Mouse (Mus musculus) heart, embryonic 14.5 days (tissue): Measurements from ENCODE around the gene Faf2. TPM values are rescaled to one million over a fixed set of nuclear protein-coding genes. Genes with fewer than 3 reads are reported as not detected.

Experiments
- ATAC-seq: fragments of 200-750 bp; cut with Nextera tagmentation; 2 replicates; pipeline ENCODE4 v1.8.0; 2017; ENCODE audit warnings: low read depth, moderate TSS enrichment; ENCODE audit not compliant: insufficient number of reproducible peaks, insufficient read depth, low FRiP score
- H3K27ac ChIP-seq, 2 experiments: fragments of 200-500 bp in 1 of 2; fragments of 300-500 bp in 1 of 2; sonication (generic) in 1 of 2; replicated peaks in 1 of 2; 2 replicates each; pipeline ENCODE4 v1.5.1; 2012 to 2014; ENCODE audit warnings: low read depth in 2 of 2, low read length in 2 of 2, control low read depth in 1 of 2, mild to moderate bottlenecking in 1 of 2, mixed read lengths in 1 of 2; ENCODE audit not compliant: control insufficient read depth in 1 of 2, insufficient read depth in 1 of 2
- H3K27me3 ChIP-seq: fragments of 300-500 bp; sonication (generic); 2 replicates; pipeline ENCODE4 v1.6.1; 2014; ENCODE audit warnings: mild to moderate bottlenecking, low read length, control low read depth; ENCODE audit not compliant: control insufficient read depth, insufficient read depth
- H3K36me3 ChIP-seq: fragments of 300-500 bp; sonication (generic); 2 replicates; pipeline ENCODE4 v1.6.1; 2014; ENCODE audit warnings: mild to moderate bottlenecking, control low read depth, low read length, mixed read lengths; ENCODE audit not compliant: control insufficient read depth, insufficient read depth
- H3K4me1 ChIP-seq, 2 experiments: fragments of 200-500 bp in 1 of 2; fragments of 300-500 bp in 1 of 2; sonication (generic) in 1 of 2; 2 replicates each; pipeline ENCODE4 v1.6.1; 2012 to 2014; ENCODE audit warnings: low read length in 2 of 2, control low read depth in 1 of 2, mixed read lengths in 1 of 2; ENCODE audit not compliant: control insufficient read depth in 2 of 2, insufficient read depth in 2 of 2
- H3K4me2 ChIP-seq: fragments of 300-500 bp; sonication (generic); 2 replicates; pipeline ENCODE4 v1.6.1; 2014; ENCODE audit warnings: mild to moderate bottlenecking, low read length
- H3K4me3 ChIP-seq, 2 experiments: fragments of 200-500 bp in 1 of 2; fragments of 300-500 bp in 1 of 2; sonication (generic) in 1 of 2; 2 replicates each; pipeline ENCODE4 v1.5.1; 2012 to 2014; ENCODE audit warnings: low read length in 2 of 2, mild to moderate bottlenecking in 2 of 2, control low read depth in 1 of 2, low read depth in 1 of 2, moderate library complexity in 1 of 2; ENCODE audit not compliant: control insufficient read depth in 1 of 2, insufficient read depth in 1 of 2
- H3K9ac ChIP-seq: fragments of 300-500 bp; sonication (generic); 2 replicates; pipeline ENCODE4 v1.6.1; 2014; ENCODE audit warnings: mild to moderate bottlenecking, low read length
- H3K9me3 ChIP-seq: fragments of 300-500 bp; sonication (generic); 2 replicates; pipeline ENCODE4 v1.6.1; 2016; ENCODE audit warnings: low read length, control low read depth; ENCODE audit not compliant: control insufficient read depth
- WGBS: fragments of 180-500 bp; shearing (Covaris S2); extraction: QIAGEN DNeasy Blood & Tissue Kit; methylation state at CpG from one replicate; pipeline ENCODE4 v1.1.7; 2014; 5-methylcytosine and 5-hydroxymethylcytosine counted together
- microRNA-seq: library from miRNA; unstranded; fragments of <30 nt; microRNA quantifications from one replicate; pipeline ENCODE4, GENCODE M21; 2016
- polyA plus RNA-seq: library from polyadenylated mRNA; unstranded; fragments of >200 nt; fragmentation: Nextera tagmentation; extraction: Ambion mirVana; gene quantifications from 2 replicates; pipeline ENCODE4 v1.2.1, GENCODE M21; 2014

Gene Faf2
- polyA plus RNA-seq, 1 experiment from 2014 or later = 64.4 TPM

GRCm38 (mm10) chr13:54701243-54701642, 79.7 kb downstream of the Faf2 start, which contains the start of gene Cdhr2:
Gene Cdhr2, plus strand, starts transcription at chr13:54701461.
- no peak within 1 kb of the TSS for H3K9ac ChIP-seq
- no peak within 1 kb of the TSS for H3K4me3 ChIP-seq
- no peaks in the 10 kb centered on the region for H3K27me3 ChIP-seq
- no peak for ATAC-seq
- no peaks in the 10 kb centered on the region for H3K36me3 ChIP-seq
- H3K4me1 ChIP-seq = no peaks in the 10 kb centered on the region
- no peak within 1 kb of the TSS for H3K4me2 ChIP-seq
- no peaks in the 10 kb centered on the region for H3K9me3 ChIP-seq
- no peak within 1 kb of the TSS for H3K27ac ChIP-seq
- WGBS = 76% methylated on average over 5 of the region's 5 CpGs

- Histone ChIP-seq H3K36me3 (no peaks in the 10 kb centered on the region), H3K4me3 (no peak overlapping the region)
These were observed 80.9 kb downstream of the Faf2 start for GRCm38 (mm10) chr13:54702507-54702906.

GRCm38 (mm10) chr13:54704890-54705289, 83.3 kb downstream of the Faf2 start:
- H3K27ac ChIP-seq = no peak overlapping the region
- WGBS = 49% methylated on average over 6 of the region's 6 CpGs
- no peak overlapping the region for H3K4me2 ChIP-seq
- H3K4me1 ChIP-seq = no peaks in the 10 kb centered on the region
- no peaks in the 10 kb centered on the region for H3K36me3 ChIP-seq
- H3K9ac ChIP-seq = no peak overlapping the region
- H3K27me3 ChIP-seq = no peaks in the 10 kb centered on the region
- no peak for ATAC-seq
- no peaks in the 10 kb centered on the region for H3K9me3 ChIP-seq
- H3K4me3 ChIP-seq = no peak overlapping the region

More at GRCm38 (mm10) chr13:54702507-54702906, 80.9 kb downstream of the Faf2 start:
- Histone ChIP-seq H3K9ac (no peak overlapping the region), H3K4me1 (no peaks in the 10 kb centered on the region), H3K27me3 (no peaks in the 10 kb centered on the region), H3K4me2 (no peak overlapping the region), H3K27ac (no peak overlapping the region), H3K9me3 (no peaks in the 10 kb centered on the region)
- WGBS = 67% methylated on average over 7 of the region's 7 CpGs
- ATAC-seq = no peak

- Histone ChIP-seq H3K27ac (no peak overlapping the region), H3K9ac (no peak overlapping the region), H3K9me3 (no peaks in the 10 kb centered on the region), H3K36me3 (no peaks in the 10 kb centered on the region), H3K4me1 (no peaks in the 10 kb centered on the region), H3K27me3 (peaks cover 4% of the 10 kb centered on the region; the same call in 1 of the 2 replicates), H3K4me3 (no peak overlapping the region), H3K4me2 (no peak overlapping the region)
- 63% methylated on average over 3 of the region's 3 CpGs for WGBS
- ATAC-seq = no peak
These were observed 89.3 kb downstream of the Faf2 start for GRCm38 (mm10) chr13:54710866-54711265.

Small RNA genes lying within 50 kb of the gene (microRNA-seq; reads per million reads assigned to microRNA genes)
- gene Gm24195 = not detected

Other genes starting within 250 kb of the Faf2 start
- 88.2 and 92.7 TPM in 2 replicates for gene Thoc3, start 152.9 kb upstream of the Faf2 start, polyA plus RNA-seq
- 5.7 and 5.8 TPM in 2 replicates for gene Simc1, start 118.0 kb upstream of the Faf2 start, polyA plus RNA-seq
- gene 4833439L19Rik, start 56.3 kb upstream of the Faf2 start, polyA plus RNA-seq = 123 and 128 TPM in 2 replicates
- gene Arl10, start 46.8 kb upstream of the Faf2 start, polyA plus RNA-seq = 16.1 and 19.2 TPM in 2 replicates
- 46.5 and 48.9 TPM in 2 replicates for gene Nop16, start 31.7 kb upstream of the Faf2 start, polyA plus RNA-seq
- gene Higd2a, start 31.6 kb upstream of the Faf2 start, polyA plus RNA-seq = 318 and 319 TPM in 2 replicates
- gene Cltb, start 10.4 kb upstream of the Faf2 start, polyA plus RNA-seq = 37.9 and 45.0 TPM in 2 replicates
- 52.1 and 60.2 TPM in 2 replicates for gene Rnf44, start 72.1 kb downstream of the Faf2 start, polyA plus RNA-seq
- gene Cdhr2, start 79.7 kb downstream of the Faf2 start, polyA plus RNA-seq = not detected in 2 replicates
- gene Gprin1, start 128.1 kb downstream of the Faf2 start, polyA plus RNA-seq = 0.08 and 0.12 TPM in 2 replicates
- not detected in 2 replicates for gene Sncb, start 144.8 kb downstream of the Faf2 start, polyA plus RNA-seq
- not detected in 2 replicates for gene Eif4e1b, start 162.2 kb downstream of the Faf2 start, polyA plus RNA-seq
- gene Tspan17, start 167.6 kb downstream of the Faf2 start, polyA plus RNA-seq = 3.5 and 4.2 TPM in 2 replicates